Mouse (Mus musculus) stomach, postnatal 0 days (tissue): ENCODE data around the gene Cnih3.

Source experiments
- CTCF ChIP-seq: IDR thresholded peaks from 2 replicates; pipeline ENCODE4 v1.5.1; 2016; ENCODE audit warnings: antibody characterized with exemption, low read depth, mild to moderate bottlenecking, moderate library complexity
- EP300 ChIP-seq: optimal IDR thresholded peaks from 2 replicates; pipeline ENCODE3; 2016; ENCODE audit warnings: antibody characterized with exemption

- TF ChIP-seq CTCF (no peak), EP300 (no peak)
These were observed 33.0 kb upstream of the Cnih3 start for GRCm38 (mm10) chr1:181319466-181319865.
